Mouse (Mus musculus): Measurements from ENCODE around the gene Cfap45. TPM values are rescaled to one million over a fixed set of nuclear protein-coding genes. Genes with fewer than 3 reads are reported as not detected.

The Cfap45 gene
- polyA plus RNA-seq, 1 experiment, result not detected

DNA sequence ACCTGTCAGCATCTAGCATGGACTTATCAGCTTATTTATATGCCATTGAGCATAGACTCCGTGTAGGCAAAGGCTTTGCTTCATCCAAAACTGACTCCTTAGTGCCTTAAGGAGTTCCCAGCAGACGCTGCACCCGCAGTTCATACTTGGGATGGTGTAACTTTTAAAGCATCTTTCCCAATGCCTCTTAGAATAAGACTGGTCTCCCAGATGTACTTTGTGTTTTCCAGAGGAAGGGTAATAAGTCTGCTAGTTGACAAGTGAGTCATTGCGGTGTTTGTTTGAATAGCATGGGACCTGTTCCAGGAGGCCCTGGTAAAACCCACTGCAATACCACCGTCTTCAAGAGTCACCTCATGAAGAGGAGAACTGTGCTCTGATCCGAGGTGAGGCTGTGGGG, 59.5 kb downstream of the Cfap45 start:
- no peak for TF ChIP-seq E2F4 (IDR thresholded peaks at IDR 0.05; ENCODE audit: insufficient read depth)
- TF ChIP-seq CEBPB (IDR thresholded peaks at IDR 0.05; ENCODE audit: insufficient read depth, poor library complexity, severe bottlenecking), result peak; percentile 54; the same call in 1 of the 2 replicates
- TF ChIP-seq POLR2AphosphoS2 (IDR thresholded peaks at IDR 0.05; ENCODE audit: insufficient read length, low read depth), result no peak
- TF ChIP-seq POLR2A (IDR thresholded peaks at IDR 0.05; ENCODE audit: insufficient read length, low read depth), result no peak
- TF ChIP-seq TCF3 (IDR thresholded peaks at IDR 0.05; ENCODE audit: insufficient read length, low read depth), result no peak

DNA sequence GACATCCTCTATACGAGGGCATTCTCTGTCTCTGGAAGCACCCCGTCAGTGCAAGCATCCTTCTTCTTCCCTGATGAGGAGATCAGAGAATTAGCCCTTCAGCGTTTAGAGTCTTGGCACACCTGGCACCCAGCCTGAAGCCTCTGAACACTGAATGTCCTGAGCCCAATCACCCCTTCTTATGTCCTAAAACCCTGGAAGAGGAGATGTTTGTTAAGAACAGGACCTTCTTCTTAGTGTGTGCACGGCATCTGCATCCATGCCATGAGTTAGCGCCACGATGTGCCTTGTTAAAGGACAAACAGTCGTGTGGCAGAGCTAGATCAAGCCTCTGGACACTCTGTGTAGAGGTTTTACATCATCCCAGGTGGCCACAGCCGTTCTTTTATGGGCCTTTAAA, 61.8 kb downstream of the Cfap45 start:
- Histone ChIP-seq H3K4me3 (no peak overlapping the region), H3K4me2 (ENCODE audit: low read depth) (no peak overlapping the region), H3K79me2 (ENCODE audit: control insufficient read depth, insufficient read depth) (no peaks in the 10 kb centered on the region), H3K27me3 (ENCODE audit: control insufficient read depth, insufficient read depth, insufficient read length) (no peaks in the 10 kb centered on the region), H3ac (ENCODE audit: control insufficient read depth, insufficient read length) (no peak overlapping the region), H3K36me3 (ENCODE audit: control insufficient read depth, insufficient read depth) (no peaks in the 10 kb centered on the region)
- TF ChIP-seq CEBPB (IDR thresholded peaks at IDR 0.05; ENCODE audit: insufficient read depth, poor library complexity, severe bottlenecking), result no peak
- no peak for TF ChIP-seq POLR2AphosphoS2 (IDR thresholded peaks at IDR 0.05; ENCODE audit: insufficient read length, low read depth)
- TF ChIP-seq SRF (IDR thresholded peaks at IDR 0.05; ENCODE audit: control insufficient read depth, insufficient read length, low read depth), result no peak
- TF ChIP-seq USF1 (IDR thresholded peaks at IDR 0.05; ENCODE audit: low read depth), result no peak
- TF ChIP-seq E2F4 (IDR thresholded peaks at IDR 0.05; ENCODE audit: insufficient read depth), result no peak
- TF ChIP-seq TCF12 (IDR thresholded peaks at IDR 0.05; ENCODE audit: insufficient read depth, poor library complexity, severe bottlenecking), result no peak
- TF ChIP-seq POLR2A (IDR thresholded peaks at IDR 0.05; ENCODE audit: insufficient read length, low read depth), result no peak
- no peak for TF ChIP-seq MYOD1 (IDR thresholded peaks at IDR 0.05; ENCODE audit: control insufficient read depth in 1 of 3, insufficient read length in 2 of 3, low read depth in 2 of 3)
- TF ChIP-seq MAX (IDR thresholded peaks at IDR 0.05; ENCODE audit: low read depth), result no peak
- no peak for TF ChIP-seq MYOG (IDR thresholded peaks at IDR 0.05; ENCODE audit: control insufficient read depth in 1 of 3, insufficient read depth in 1 of 3, insufficient read length in 2 of 3, low read depth in 2 of 3)
- no peak for TF ChIP-seq TCF3 (IDR thresholded peaks at IDR 0.05; ENCODE audit: insufficient read length, low read depth)
- no peak for TF ChIP-seq REST (IDR thresholded peaks at IDR 0.05; ENCODE audit: insufficient read depth, insufficient read length)

More for the DNA sequence above, 59.5 kb downstream of the Cfap45 start:
- no peaks in the 10 kb centered on the region for H3K36me3 ChIP-seq (ENCODE audit: control insufficient read depth, insufficient read depth)
- peak overlapping the region; percentile 18 for H3K4me2 ChIP-seq (ENCODE audit: low read depth)
- no peaks in the 10 kb centered on the region for H3K27me3 ChIP-seq (ENCODE audit: control insufficient read depth, insufficient read depth, insufficient read length)
- no peaks in the 10 kb centered on the region for H3K79me2 ChIP-seq (ENCODE audit: control insufficient read depth, insufficient read depth)
- no peak overlapping the region for H3ac ChIP-seq (ENCODE audit: control insufficient read depth, insufficient read length)
- no peak overlapping the region for H3K4me3 ChIP-seq

DNA sequence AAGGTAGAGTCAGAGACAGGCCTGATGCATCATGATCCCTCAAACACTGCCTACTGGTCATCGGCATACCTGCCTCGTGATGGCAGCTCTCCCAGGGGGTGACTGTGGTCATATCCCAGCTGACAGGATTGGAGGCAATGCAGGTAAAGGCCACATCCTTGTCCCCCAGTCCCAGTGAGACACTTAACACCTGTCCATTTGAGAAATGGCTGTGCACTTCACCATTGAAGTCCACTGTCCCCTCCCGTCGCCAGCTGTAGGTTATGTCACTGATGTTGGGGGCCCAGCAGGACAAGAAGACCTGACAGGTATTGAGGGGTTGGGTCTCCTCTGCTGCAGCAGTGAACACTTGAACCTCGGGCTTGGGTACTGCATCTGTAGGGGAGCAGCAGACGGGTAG, 63.7 kb downstream of the Cfap45 start:
- TF ChIP-seq MYOD1 (IDR thresholded peaks at IDR 0.05; ENCODE audit: control insufficient read depth in 1 of 3, insufficient read length in 2 of 3, low read depth in 2 of 3), result no peak
- no peak for TF ChIP-seq CEBPB (IDR thresholded peaks at IDR 0.05; ENCODE audit: insufficient read depth, poor library complexity, severe bottlenecking)
- no peak for TF ChIP-seq TCF3 (IDR thresholded peaks at IDR 0.05; ENCODE audit: insufficient read length, low read depth)
- TF ChIP-seq SRF (IDR thresholded peaks at IDR 0.05; ENCODE audit: control insufficient read depth, insufficient read length, low read depth), result no peak
- Histone ChIP-seq H3K79me2 (ENCODE audit: control insufficient read depth, insufficient read depth) (no peaks in the 10 kb centered on the region), H3K36me3 (ENCODE audit: control insufficient read depth, insufficient read depth) (no peaks in the 10 kb centered on the region), H3K4me3 (no peak overlapping the region), H3ac (ENCODE audit: control insufficient read depth, insufficient read length) (no peak overlapping the region), H3K4me2 (ENCODE audit: low read depth) (no peak overlapping the region), H3K27me3 (ENCODE audit: control insufficient read depth, insufficient read depth, insufficient read length) (no peaks in the 10 kb centered on the region)

DNA sequence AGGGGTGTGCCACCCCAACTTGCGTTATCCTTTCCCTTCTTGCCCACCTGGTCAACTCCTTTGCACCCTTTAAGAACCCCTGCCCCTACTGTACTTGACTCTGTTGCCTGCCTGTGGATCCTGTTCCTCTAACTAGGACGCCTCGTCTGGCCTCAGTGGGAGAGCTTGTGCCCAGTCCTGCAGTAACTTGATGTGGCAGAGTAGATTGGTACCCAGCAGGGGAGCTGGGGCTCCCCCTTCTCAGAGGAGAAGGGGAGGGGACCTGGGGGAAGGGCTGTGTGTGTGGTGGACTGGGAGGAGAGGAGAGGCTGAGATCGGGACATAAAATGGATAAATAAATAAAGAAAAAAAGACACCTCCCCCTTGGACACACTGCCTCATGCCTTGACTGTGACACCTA, 64.4 kb downstream of the Cfap45 start:
- no peak overlapping the region for H3K4me3 ChIP-seq
- H3K27me3 ChIP-seq (ENCODE audit: control insufficient read depth, insufficient read depth, insufficient read length), result no peaks in the 10 kb centered on the region
- H3K79me2 ChIP-seq (ENCODE audit: control insufficient read depth, insufficient read depth), result no peaks in the 10 kb centered on the region
- no peak overlapping the region for H3ac ChIP-seq (ENCODE audit: control insufficient read depth, insufficient read length)
- H3K36me3 ChIP-seq (ENCODE audit: control insufficient read depth, insufficient read depth), result no peaks in the 10 kb centered on the region
- TF ChIP-seq CEBPB (IDR thresholded peaks at IDR 0.05; ENCODE audit: insufficient read depth, poor library complexity, severe bottlenecking), result no peak
- no peak for TF ChIP-seq POLR2A (IDR thresholded peaks at IDR 0.05; ENCODE audit: insufficient read length, low read depth)
- TF ChIP-seq MAX (IDR thresholded peaks at IDR 0.05; ENCODE audit: low read depth), result no peak
- no peak for TF ChIP-seq SRF (IDR thresholded peaks at IDR 0.05; ENCODE audit: control insufficient read depth, insufficient read length, low read depth)
- no peak for TF ChIP-seq MYOD1 (IDR thresholded peaks at IDR 0.05; ENCODE audit: control insufficient read depth in 1 of 3, insufficient read length in 2 of 3, low read depth in 2 of 3)
- no peak for TF ChIP-seq TCF12 (IDR thresholded peaks at IDR 0.05; ENCODE audit: insufficient read depth, poor library complexity, severe bottlenecking)
- TF ChIP-seq TCF3 (IDR thresholded peaks at IDR 0.05; ENCODE audit: insufficient read length, low read depth), result no peak
- H3K4me2 ChIP-seq (ENCODE audit: low read depth), result no peak overlapping the region

DNA sequence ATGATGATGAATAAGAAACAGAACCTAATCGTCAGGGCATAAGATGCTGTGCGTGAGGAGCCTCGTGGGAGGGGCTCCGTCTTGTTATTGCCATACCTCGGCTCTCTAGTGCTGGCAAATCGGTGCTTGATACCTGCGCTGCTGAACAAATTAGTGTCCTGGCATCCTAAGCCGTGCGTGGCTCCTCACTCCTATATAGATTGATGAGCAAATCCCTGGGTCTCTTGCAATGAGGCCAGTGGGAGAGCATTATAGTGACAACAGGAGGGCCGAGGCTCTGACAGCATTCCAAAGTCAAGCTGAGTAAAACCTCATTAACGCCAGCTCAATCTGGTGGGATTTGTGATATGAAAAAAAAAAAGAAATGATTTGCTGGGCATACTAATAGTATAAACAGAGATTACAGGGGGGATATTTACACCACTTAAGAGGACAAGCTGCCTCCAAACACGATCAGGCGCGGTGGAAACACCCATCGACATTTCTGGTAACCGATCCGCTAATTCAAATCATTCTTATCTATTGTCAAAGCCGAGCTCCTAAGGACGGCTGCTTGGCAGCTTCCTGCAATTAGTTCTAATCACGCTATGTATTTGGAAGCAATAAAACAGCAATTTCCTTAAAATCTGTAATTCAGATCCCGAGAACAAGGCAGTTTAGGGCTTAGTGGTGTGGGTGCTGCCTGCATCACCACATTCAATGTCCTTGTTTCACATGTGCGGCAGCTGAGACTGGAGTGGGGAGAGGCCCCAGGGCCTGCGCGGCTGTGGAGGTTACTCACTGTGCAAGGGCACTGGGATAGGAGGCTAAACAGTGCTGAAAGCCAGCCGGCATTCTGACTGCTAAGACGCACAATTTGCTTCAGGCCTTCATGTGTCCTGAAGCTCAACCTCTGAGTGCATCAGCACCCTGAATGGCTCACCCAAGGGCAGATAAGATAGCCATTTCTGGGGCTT, 65.3 kb downstream of the Cfap45 start:
- no peaks in the 10 kb centered on the region for H3K79me2 ChIP-seq (ENCODE audit: control insufficient read depth, insufficient read depth)
- H3ac ChIP-seq (ENCODE audit: control insufficient read depth, insufficient read length), result no peak overlapping the region
- no peaks in the 10 kb centered on the region for H3K27me3 ChIP-seq (ENCODE audit: control insufficient read depth, insufficient read depth, insufficient read length)
- H3K4me2 ChIP-seq (ENCODE audit: low read depth), result no peak overlapping the region
- H3K36me3 ChIP-seq (ENCODE audit: control insufficient read depth, insufficient read depth), result no peaks in the 10 kb centered on the region
- no peak overlapping the region for H3K4me3 ChIP-seq
- no peak for TF ChIP-seq CEBPB (IDR thresholded peaks at IDR 0.05; ENCODE audit: insufficient read depth, poor library complexity, severe bottlenecking)
- TF ChIP-seq SRF (IDR thresholded peaks at IDR 0.05; ENCODE audit: control insufficient read depth, insufficient read length, low read depth), result no peak
- TF ChIP-seq POLR2AphosphoS2 (IDR thresholded peaks at IDR 0.05; ENCODE audit: insufficient read length, low read depth), result no peak
- TF ChIP-seq USF1 (IDR thresholded peaks at IDR 0.05; ENCODE audit: low read depth), result no peak
- no peak for TF ChIP-seq TCF3 (IDR thresholded peaks at IDR 0.05; ENCODE audit: insufficient read length, low read depth)
- no peak for TF ChIP-seq MYOG (IDR thresholded peaks at IDR 0.05; ENCODE audit: control insufficient read depth in 1 of 3, insufficient read depth in 1 of 3, insufficient read length in 2 of 3, low read depth in 2 of 3)
- no peak for TF ChIP-seq MYOD1 (IDR thresholded peaks at IDR 0.05; ENCODE audit: control insufficient read depth in 1 of 3, insufficient read length in 2 of 3, low read depth in 2 of 3)
- no peak for TF ChIP-seq E2F4 (IDR thresholded peaks at IDR 0.05; ENCODE audit: insufficient read depth)
- TF ChIP-seq MAX (IDR thresholded peaks at IDR 0.05; ENCODE audit: low read depth), result no peak
- TF ChIP-seq REST (IDR thresholded peaks at IDR 0.05; ENCODE audit: insufficient read depth, insufficient read length), result no peak
- TF ChIP-seq TCF12 (IDR thresholded peaks at IDR 0.05; ENCODE audit: insufficient read depth, poor library complexity, severe bottlenecking), result no peak
- no peak for TF ChIP-seq POLR2A (IDR thresholded peaks at IDR 0.05; ENCODE audit: insufficient read length, low read depth)

Measured in myocyte (in vitro differentiated cells).